In the genomic region with DNA sequence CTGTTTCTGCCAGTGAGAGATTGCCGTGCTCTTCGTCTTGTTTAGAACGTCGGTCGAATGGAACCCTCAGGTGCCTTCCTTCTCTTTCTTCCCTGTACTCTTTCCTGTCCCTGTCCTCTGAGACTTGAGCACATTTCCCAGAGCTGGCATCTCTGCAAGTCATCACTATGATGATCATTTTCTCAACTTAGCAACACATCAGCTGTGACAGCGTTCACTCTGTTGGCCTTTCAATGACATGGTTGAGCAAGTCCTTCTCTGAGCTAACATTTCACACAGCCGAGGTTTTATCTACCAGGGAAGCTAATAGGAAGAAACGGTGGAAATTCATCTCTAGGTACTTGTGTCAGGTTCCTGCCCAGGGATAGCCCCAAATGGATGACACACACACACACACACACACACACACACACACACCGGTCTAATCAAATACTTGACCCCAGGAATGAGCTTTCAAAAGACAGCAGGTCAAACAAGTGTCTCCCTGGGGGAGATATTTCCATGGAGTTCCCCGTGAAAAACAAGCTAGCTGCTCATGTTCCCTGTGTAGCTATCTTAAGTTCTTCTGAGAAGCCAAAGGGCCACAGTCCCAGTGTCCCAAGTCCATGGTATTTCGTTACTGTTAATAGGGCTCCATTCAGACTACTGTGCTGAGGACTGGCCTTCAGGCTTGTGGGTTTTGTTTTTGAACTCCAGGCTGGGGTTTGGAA, we compare ENCODE assay signal across 13 mouse cellular contexts.
"Had no signal": no experiment of that assay in that cellular context is flagged by ENCODE, and none has a peak within 500 bp of the region (broad histone marks: within the 10 kb centered on the region; RNA-seq: fewer than 3 reads in every experiment).

No protein-coding gene starts in this region.

- H3K36me3 ChIP-seq: limb, embryonic 13.5 days; liver, embryonic 15.5 days; midbrain, embryonic 13.5 days had no signal

- H3K27ac ChIP-seq: layer of hippocampus, adult 2 months; limb, embryonic 13.5 days; liver, embryonic 15.5 days; midbrain, embryonic 13.5 days; stomach, postnatal 0 days had no signal

- H3K4me3 ChIP-seq: layer of hippocampus, adult 2 months; limb, embryonic 13.5 days; liver, embryonic 15.5 days; midbrain, embryonic 13.5 days had no signal

- H3K9me3 ChIP-seq: limb, embryonic 13.5 days; liver, embryonic 15.5 days; midbrain, embryonic 13.5 days had no signal

- H3K9ac ChIP-seq: limb, embryonic 13.5 days; liver, embryonic 15.5 days; midbrain, embryonic 13.5 days had no signal

- ATAC-seq: lung, postnatal 0 days; midbrain, embryonic 13.5 days had no signal

- H3K27me3 ChIP-seq: limb, embryonic 13.5 days; liver, embryonic 15.5 days; midbrain, embryonic 13.5 days had no signal

- H3K4me2 ChIP-seq: limb, embryonic 13.5 days; liver, embryonic 11.5 days; liver, embryonic 15.5 days; midbrain, embryonic 13.5 days had no signal

- DNase-seq: kidney, postnatal 4 days; lung, adult 2 months; lung, postnatal 36 days; right cerebral cortex, adult 18-20 months; right cerebral cortex, postnatal 25 days; thymus, postnatal 4 days had no signal

- H3K4me1 ChIP-seq: liver, embryonic 15.5 days had no signal
